Mouse (Mus musculus): ENCODE results near the gene Stpg4.

The Stpg4 gene

GRCm38 (mm10) chr17:87427511-87427910, at the start of gene Stpg4:
Gene Stpg4, minus strand, starts transcription at chr17:87427741.
- DNase-seq: no peak

GRCm38 (mm10) chr17:87475356-87475755, 47.8 kb upstream of the Stpg4 start:
- DNase-seq: no peak

GRCm38 (mm10) chr17:87474501-87474795, 46.9 kb upstream of the Stpg4 start:
- DNase-seq: no peak

DNA sequence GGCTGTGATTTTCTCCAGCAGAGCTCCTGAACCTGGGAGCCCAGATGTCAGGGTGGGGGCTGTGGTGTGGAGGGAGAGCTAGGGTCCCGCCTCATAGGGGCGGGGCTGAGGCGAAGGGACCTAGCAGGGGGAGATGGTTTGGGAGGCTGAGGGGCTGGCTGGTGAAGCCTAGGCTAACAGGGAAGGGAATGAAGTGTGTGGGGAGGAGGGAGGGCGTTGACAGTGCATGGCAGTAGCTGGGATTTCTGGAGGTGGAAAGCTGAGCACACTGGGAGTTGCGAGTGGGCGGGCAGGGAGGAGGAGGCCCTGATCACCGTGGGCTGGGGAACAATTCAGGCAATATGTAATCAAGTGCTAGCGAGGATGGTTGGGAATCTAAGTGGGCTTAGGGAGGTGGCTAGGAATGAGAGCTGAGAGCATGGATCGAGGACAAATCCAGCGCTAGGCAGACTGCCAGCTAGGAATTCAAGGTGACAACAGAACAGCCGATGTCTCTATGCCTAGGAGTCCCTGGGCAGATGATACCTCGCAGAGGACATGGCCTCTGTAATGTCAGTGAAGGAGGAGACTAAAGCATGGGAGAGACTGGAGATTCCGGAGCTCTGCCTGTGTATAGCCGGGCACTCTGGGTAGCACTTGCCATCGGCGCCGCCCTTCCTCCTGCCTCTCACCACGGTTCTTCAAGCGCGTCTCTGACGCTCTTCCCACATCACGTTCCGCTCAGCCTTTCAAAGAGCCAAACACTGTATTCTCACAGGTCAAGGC, 46.4 kb upstream of the Stpg4 start:
- peak; percentile 70 for DNase-seq

DNA sequence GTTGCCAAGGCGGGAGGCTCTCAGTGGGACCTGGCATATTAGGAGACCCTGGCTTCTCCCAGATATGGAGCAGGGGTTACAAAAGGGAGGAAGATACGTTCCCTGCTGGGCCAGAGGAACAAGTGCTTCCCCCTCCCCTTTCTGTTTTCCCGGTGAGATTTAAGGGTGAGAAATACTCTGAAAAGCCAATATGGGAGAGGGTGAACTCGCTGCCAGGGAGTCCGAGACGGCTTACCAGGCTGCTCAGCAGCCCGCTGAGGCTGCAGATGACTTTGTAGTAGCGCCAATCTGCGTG, 45.8 kb upstream of the Stpg4 start:
- DNase-seq: no peak

DNA sequence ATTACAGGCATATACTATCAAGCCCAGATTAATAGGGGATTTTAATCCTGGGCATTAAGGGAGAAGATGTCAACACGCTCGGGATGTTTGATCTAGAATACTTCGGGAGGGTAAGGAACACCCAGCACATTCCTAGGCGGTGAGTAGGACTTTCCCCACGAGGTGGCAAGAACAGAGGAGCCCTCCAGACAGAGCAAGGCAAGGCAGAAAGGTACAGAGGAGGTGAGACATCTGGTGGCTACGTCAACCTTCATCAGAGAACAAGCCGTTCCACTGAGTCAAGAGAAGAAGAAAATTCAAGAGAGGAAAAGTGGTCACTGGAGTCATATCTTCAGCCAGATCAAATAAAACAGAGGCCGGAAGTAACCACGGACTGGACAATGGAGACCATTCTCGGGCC, 45.3 kb upstream of the Stpg4 start:
- DNase-seq: no peak

GRCm38 (mm10) chr17:87471661-87472060, 44.1 kb upstream of the Stpg4 start:
- no peak for DNase-seq

GRCm38 (mm10) chr17:87470797-87471196, 43.3 kb upstream of the Stpg4 start:
- DNase-seq: no peak

DNA sequence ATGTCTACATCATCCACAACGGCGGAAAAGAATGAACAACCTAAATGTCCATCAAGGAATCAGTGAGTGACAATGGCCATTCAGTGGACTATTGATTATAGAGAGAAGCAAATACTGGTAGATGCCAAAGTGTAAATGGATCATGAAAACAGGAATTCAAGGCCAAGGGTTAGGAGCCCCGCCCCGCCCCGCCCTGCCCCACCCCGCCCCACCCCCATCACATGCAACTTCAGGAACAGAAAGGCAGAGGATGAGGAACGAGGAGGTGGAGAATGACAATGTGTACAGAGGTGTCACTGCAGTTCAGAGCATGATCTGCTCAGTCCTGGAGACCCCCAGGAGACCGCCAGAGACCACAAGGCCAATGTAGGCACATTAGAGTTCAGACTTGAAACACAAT, 42.7 kb upstream of the Stpg4 start:
- DNase-seq: no peak

GRCm38 (mm10) chr17:87469428-87469827, 41.9 kb upstream of the Stpg4 start:
- no peak for DNase-seq

DNA sequence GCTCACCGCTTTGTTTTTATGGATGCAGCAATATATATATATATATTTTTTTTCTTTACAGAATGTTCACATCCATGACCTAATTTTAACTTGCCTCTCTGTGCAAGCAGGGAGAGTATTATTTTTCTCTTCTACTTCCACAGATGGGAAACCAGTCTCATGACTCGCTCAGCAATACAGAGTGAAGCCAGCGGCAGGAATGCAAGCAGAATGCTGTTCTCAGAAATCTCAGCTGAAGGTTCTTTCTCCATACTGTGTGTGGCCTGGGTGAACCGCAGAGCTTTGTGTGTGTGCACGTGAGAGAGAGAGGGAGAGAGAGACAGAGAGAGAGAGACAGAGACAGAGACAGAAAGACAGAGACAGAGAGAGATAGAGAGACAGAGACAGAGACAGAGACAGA, 41.1 kb upstream of the Stpg4 start:
- DNase-seq: no peak

- DNase-seq: no peak
These were observed 34.0 kb upstream of the Stpg4 start for GRCm38 (mm10) chr17:87461499-87461896.

- no peak for DNase-seq
These were observed 33.3 kb upstream of the Stpg4 start for GRCm38 (mm10) chr17:87460669-87461498.

DNA sequence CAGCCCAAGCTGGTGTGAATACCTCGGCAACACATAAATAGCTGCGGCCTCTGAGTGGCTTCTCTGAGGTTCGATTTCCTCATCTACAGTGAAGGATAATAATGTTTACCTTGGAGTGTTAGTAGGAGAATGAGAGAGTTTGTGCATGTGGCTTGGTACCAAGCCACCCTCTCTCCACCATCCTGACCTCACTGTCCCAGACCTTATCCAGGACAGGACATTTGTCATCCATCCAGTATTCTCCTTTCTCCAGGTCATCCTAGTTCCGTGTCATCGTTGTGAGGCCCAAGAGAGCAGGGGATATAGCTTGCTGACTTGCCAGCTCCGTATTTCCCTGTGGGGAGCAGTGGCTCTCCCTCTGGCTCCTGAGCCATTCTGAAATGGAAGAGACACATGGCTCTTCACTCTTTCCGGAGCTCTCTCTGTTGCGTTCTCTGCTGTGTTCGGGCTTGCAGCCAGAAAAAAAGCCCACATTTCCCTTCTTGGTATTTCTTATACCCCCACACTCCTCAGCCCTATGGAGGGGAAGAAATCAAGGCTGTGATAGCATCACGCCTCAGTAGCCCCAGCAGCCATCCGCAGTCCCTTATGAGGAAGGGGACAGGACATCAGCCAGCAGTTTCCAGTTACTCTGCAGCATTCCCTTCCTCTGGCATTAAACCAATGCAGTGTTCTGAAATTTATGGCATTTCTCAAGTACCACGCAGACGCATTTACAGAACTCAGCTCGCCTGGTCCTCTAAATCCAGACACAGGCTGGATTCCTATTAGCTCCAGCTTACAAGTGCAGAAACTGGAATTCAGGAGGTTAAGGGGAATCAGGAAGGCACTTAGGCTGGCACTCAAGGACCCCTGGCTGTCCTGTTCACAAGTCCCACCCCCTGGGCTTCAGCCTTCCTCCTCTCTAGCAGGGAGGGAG, 32.5 kb upstream of the Stpg4 start:
- peak; percentile 46 for DNase-seq

- DNase-seq: peak; percentile 71
These were observed 31.6 kb upstream of the Stpg4 start for GRCm38 (mm10) chr17:87458911-87459749.

DNA sequence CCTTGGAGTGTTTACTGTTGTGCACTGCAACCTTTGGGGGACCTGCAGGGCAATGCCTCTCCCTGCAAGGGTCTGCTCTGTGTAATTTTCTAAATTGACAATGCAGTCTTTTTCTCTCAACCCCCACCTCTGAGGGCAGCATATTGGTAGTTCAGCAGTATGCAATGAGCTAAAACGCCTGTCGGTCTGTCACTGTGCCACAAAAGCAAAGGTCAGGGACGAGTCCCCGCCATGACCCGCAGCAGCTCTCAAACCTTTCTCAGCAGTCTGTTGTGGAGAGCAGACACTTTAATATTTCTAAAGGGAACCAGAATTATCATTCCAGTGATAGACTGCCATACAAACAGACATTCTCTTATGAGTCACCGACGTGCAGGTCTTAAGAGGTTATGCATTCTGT, 30.4 kb upstream of the Stpg4 start:
- no peak for DNase-seq

DNA sequence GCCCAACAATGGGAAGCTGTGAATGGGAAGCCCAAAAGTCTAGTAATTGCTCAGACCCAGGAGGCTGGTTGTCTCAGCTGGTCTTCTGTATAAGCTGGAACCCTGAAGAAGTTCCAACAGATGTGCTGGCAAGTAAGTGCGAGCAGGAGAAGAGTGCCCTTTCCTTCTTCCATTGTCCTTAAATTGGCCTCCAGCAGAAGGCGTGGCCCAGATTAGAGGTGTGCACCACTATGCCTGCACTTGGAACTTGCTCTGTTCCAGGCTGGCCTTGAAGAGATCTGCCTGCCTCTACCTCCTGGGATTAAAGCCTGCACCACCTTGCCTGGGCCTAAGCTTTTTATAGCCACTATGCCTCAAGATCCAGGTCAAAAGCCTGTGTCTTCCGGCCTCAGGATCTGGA, 26.6 kb upstream of the Stpg4 start:
- no peak for DNase-seq

GRCm38 (mm10) chr17:87453336-87453735, 25.8 kb upstream of the Stpg4 start:
- no peak for DNase-seq

DNA sequence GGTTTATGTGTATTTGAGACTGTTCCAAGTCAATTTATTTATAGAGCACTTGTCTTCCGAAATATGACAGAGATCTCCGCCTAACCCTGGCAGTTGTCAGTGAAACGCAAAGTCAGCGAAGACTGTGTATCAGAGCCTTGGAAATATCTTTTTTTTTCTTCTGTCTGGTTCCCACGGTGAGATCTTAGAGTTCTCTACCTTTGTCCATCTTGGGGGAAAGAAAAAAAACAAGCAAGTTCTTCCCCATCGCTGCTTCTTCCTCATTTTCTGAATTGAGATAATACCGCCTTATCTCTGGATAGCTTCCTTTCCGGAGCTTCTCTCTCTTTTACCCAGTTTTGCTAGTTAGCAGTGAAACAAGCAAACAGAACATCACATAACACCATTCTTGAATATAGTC, 21.3 kb upstream of the Stpg4 start:
- DNase-seq: no peak

DNA sequence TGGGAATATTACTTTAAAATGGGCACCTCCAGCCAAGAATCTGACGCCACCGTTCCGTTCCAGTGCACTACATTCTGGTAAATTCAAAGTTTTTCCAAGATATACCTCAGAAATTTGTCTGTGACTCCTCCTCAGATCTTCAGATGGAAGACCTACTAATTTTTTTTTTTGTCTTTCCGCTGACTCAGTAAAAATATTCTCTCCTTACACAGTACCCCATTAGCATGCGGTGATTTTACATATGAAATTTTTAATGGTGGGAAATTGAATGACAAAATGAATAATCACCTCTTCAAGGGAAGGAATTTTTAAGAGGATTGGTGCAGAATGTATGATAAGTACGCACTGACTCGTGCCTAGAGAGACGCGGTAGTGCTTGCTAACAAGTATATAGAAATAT, 20.8 kb upstream of the Stpg4 start:
- no peak for DNase-seq

DNA sequence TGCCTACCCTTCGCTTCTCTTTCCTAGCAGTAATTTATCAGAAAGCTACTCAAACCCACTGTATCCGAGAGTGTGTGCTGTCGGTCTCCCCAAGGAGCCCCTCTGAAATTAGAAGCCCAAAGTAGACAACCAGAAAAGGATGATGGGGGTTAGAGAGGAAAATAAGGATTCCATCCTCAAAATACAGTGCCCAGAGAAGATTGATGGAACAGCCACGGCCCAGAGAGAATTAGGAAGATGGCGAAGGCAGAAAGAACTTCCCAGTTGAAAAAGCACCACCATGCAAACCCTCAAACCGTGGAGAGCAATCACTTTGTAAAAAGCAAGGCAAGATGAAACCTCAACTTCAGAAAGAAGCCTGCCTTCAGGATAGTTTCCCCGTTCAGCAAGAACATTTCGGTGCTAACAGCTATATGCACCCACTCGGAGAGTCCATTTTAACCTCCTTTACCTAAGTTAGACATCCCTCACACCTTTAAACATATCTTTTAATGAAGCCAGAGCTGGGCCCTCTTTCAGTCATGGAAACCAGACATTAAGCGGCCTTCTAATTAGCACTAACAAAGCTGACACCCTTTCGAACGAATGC, 20.2 kb upstream of the Stpg4 start:
- DNase-seq: no peak
